Mouse (Mus musculus) heart, embryonic 14.5 days (tissue): ENCODE measurements at regions not wholly inside any gene's neighbourhood (a gene's known extent, or its start where the extent isn't known, plus 50 kb on each side); places are given as distances from the start of the nearest gene placed in this dataset.

Experiments used
- ATAC-seq: fragments of 200-750 bp; cut with Nextera tagmentation; 2 replicates; pipeline ENCODE4 v1.8.0; 2017; ENCODE audit warnings: low read depth, moderate TSS enrichment; ENCODE audit not compliant: insufficient number of reproducible peaks, insufficient read depth, low FRiP score
- H3K27ac ChIP-seq, 2 experiments: fragments of 200-500 bp in 1 of 2; fragments of 300-500 bp in 1 of 2; sonication (generic) in 1 of 2; replicated peaks in 1 of 2; 2 replicates each; pipeline ENCODE4 v1.5.1; 2012 to 2014; ENCODE audit warnings: low read depth in 2 of 2, low read length in 2 of 2, control low read depth in 1 of 2, mild to moderate bottlenecking in 1 of 2, mixed read lengths in 1 of 2; ENCODE audit not compliant: control insufficient read depth in 1 of 2, insufficient read depth in 1 of 2
- H3K27me3 ChIP-seq: fragments of 300-500 bp; sonication (generic); 2 replicates; pipeline ENCODE4 v1.6.1; 2014; ENCODE audit warnings: mild to moderate bottlenecking, low read length, control low read depth; ENCODE audit not compliant: control insufficient read depth, insufficient read depth
- H3K36me3 ChIP-seq: fragments of 300-500 bp; sonication (generic); 2 replicates; pipeline ENCODE4 v1.6.1; 2014; ENCODE audit warnings: mild to moderate bottlenecking, control low read depth, low read length, mixed read lengths; ENCODE audit not compliant: control insufficient read depth, insufficient read depth
- H3K4me1 ChIP-seq, 2 experiments: fragments of 200-500 bp in 1 of 2; fragments of 300-500 bp in 1 of 2; sonication (generic) in 1 of 2; 2 replicates each; pipeline ENCODE4 v1.6.1; 2012 to 2014; ENCODE audit warnings: low read length in 2 of 2, control low read depth in 1 of 2, mixed read lengths in 1 of 2; ENCODE audit not compliant: control insufficient read depth in 2 of 2, insufficient read depth in 2 of 2
- H3K4me2 ChIP-seq: fragments of 300-500 bp; sonication (generic); 2 replicates; pipeline ENCODE4 v1.6.1; 2014; ENCODE audit warnings: mild to moderate bottlenecking, low read length
- H3K4me3 ChIP-seq, 2 experiments: fragments of 200-500 bp in 1 of 2; fragments of 300-500 bp in 1 of 2; sonication (generic) in 1 of 2; 2 replicates each; pipeline ENCODE4 v1.5.1; 2012 to 2014; ENCODE audit warnings: low read length in 2 of 2, mild to moderate bottlenecking in 2 of 2, control low read depth in 1 of 2, low read depth in 1 of 2, moderate library complexity in 1 of 2; ENCODE audit not compliant: control insufficient read depth in 1 of 2, insufficient read depth in 1 of 2
- H3K9ac ChIP-seq: fragments of 300-500 bp; sonication (generic); 2 replicates; pipeline ENCODE4 v1.6.1; 2014; ENCODE audit warnings: mild to moderate bottlenecking, low read length
- H3K9me3 ChIP-seq: fragments of 300-500 bp; sonication (generic); 2 replicates; pipeline ENCODE4 v1.6.1; 2016; ENCODE audit warnings: low read length, control low read depth; ENCODE audit not compliant: control insufficient read depth
- WGBS: fragments of 180-500 bp; shearing (Covaris S2); extraction: QIAGEN DNeasy Blood & Tissue Kit; methylation state at CpG from one replicate; pipeline ENCODE4 v1.1.7; 2014; 5-methylcytosine and 5-hydroxymethylcytosine counted together

DNA sequence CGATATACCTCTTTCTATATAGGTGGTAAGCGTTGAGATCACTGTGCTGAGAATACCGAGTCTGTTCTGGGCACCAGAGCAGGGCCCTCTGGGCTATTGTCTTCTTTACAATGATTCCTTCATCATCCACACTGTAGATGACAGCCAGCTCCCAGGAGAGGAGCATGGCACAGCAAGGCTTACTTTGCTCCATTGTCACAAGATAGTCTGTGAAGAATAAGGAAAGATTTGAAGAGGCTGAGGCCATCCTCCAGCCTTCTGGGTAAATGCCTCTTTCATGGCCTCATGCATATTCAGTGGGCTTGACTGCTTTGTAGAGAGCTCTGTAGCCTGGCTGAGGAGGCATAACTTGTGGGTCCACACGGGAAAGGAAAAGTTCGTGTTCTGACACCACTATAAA, 136.3 kb upstream of the Krr1 start:
- H3K4me1 ChIP-seq: peaks cover 0 to 4% of the 10 kb centered on the region in 2 experiments; a peak in 2 of 4 replicates
- no peaks in the 10 kb centered on the region for H3K27me3 ChIP-seq
- no peak for ATAC-seq
- no peaks in the 10 kb centered on the region for H3K36me3 ChIP-seq
- H3K27ac ChIP-seq: no peak overlapping the region
- no peak overlapping the region for H3K4me3 ChIP-seq
- no peak overlapping the region for H3K9ac ChIP-seq
- H3K4me2 ChIP-seq: no peak overlapping the region
- 70% methylated on average over 5 of the region's 5 CpGs for WGBS
- H3K9me3 ChIP-seq: no peaks in the 10 kb centered on the region

GRCm38 (mm10) chr10:111836802-111837201, 135.7 kb upstream of the Krr1 start:
- no peak overlapping the region for H3K4me2 ChIP-seq
- H3K27me3 ChIP-seq: no peaks in the 10 kb centered on the region
- no peaks in the 10 kb centered on the region for H3K36me3 ChIP-seq
- no peak overlapping the region for H3K4me3 ChIP-seq
- no peaks in the 10 kb centered on the region for H3K9me3 ChIP-seq
- no peak overlapping the region for H3K27ac ChIP-seq
- no peak for ATAC-seq
- no peak overlapping the region for H3K9ac ChIP-seq
- peaks cover 0 to 4% of the 10 kb centered on the region in 2 experiments; a peak in 2 of 4 replicates for H3K4me1 ChIP-seq
- 72% methylated on average over 4 of the region's 4 CpGs for WGBS

DNA sequence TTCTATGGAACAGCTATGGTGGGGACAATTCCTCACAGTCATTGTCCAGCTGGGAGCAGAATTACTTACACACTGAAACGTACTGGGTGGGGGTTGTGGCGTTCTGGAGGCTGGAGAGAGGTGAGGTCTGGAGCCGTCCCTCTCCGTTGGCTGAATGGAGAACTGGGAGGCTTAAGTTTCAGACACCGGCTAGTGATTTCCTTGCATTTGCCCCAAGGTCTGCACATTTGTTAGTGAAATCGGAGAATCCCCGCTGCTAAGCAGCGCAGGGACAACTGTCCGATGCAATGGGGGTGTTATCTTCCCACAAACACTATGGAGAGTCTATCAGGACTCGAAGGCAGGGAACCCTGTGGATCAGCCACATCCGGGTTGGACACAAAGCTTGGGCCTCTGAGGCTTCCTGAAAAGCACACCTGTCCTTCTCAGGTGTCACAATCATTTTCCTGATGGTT, 130.1 kb upstream of the Krr1 start:
- H3K4me2 ChIP-seq: no peak overlapping the region
- H3K9ac ChIP-seq: no peak overlapping the region
- H3K4me1 ChIP-seq: peaks cover 0 to 3% of the 10 kb centered on the region in 2 experiments; a peak in 2 of 4 replicates
- no peaks in the 10 kb centered on the region for H3K9me3 ChIP-seq
- no peak overlapping the region for H3K27ac ChIP-seq
- no peak overlapping the region for H3K4me3 ChIP-seq
- no peaks in the 10 kb centered on the region for H3K27me3 ChIP-seq
- ATAC-seq: no peak
- no peaks in the 10 kb centered on the region for H3K36me3 ChIP-seq
- WGBS: 46% methylated on average over 11 of the region's 11 CpGs

GRCm38 (mm10) chr10:111842896-111843295, 129.6 kb upstream of the Krr1 start:
- ATAC-seq: no peak
- no peaks in the 10 kb centered on the region for H3K9me3 ChIP-seq
- H3K27ac ChIP-seq: no peak overlapping the region
- 65% methylated on average over 7 of the region's 7 CpGs for WGBS
- H3K9ac ChIP-seq: no peak overlapping the region
- no peaks in the 10 kb centered on the region for H3K27me3 ChIP-seq
- no peak overlapping the region for H3K4me3 ChIP-seq
- H3K4me1 ChIP-seq: peaks cover 0 to 3% of the 10 kb centered on the region in 2 experiments; a peak in 2 of 4 replicates
- H3K36me3 ChIP-seq: no peaks in the 10 kb centered on the region
- H3K4me2 ChIP-seq: no peak overlapping the region

DNA sequence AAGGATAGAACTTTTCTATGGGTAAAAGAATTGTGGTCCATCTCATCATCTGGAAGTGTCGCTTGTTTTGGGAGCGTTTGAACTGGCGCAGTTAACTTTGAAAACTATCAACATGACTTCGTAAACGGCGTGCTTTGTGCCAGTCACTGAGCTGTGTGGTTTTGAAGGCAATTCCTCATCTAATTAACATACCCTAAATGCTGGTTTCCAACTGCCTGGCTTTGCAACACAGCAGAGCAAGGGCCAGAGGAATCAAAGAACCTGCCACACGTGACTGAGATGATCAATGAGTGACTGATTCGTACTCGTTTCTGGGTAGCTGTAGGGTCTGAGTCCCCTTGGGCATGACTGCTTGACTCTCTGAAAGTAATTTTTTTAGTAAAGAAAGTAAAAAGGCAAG, 129.2 kb upstream of the Krr1 start:
- Histone ChIP-seq H3K27me3 (no peaks in the 10 kb centered on the region), H3K4me3 (no peak overlapping the region), H3K4me2 (no peak overlapping the region), H3K9ac (no peak overlapping the region), H3K4me1 (peaks cover 0 to 3% of the 10 kb centered on the region in 2 experiments; a peak in 2 of 4 replicates), H3K27ac (no peak overlapping the region), H3K36me3 (no peaks in the 10 kb centered on the region), H3K9me3 (no peaks in the 10 kb centered on the region)
- ATAC-seq: no peak
- 85% methylated on average over 9 of the region's 9 CpGs for WGBS

GRCm38 (mm10) chr10:111844144-111844543, 128.3 kb upstream of the Krr1 start:
- WGBS: 93% methylated on average over 10 of the region's 10 CpGs
- peaks cover 0 to 3% of the 10 kb centered on the region in 2 experiments; a peak in 2 of 4 replicates for H3K4me1 ChIP-seq
- no peaks in the 10 kb centered on the region for H3K9me3 ChIP-seq
- no peak overlapping the region for H3K27ac ChIP-seq
- H3K27me3 ChIP-seq: no peaks in the 10 kb centered on the region
- no peak overlapping the region for H3K4me3 ChIP-seq
- H3K4me2 ChIP-seq: no peak overlapping the region
- no peak for ATAC-seq
- H3K36me3 ChIP-seq: no peaks in the 10 kb centered on the region
- no peak overlapping the region for H3K9ac ChIP-seq

DNA sequence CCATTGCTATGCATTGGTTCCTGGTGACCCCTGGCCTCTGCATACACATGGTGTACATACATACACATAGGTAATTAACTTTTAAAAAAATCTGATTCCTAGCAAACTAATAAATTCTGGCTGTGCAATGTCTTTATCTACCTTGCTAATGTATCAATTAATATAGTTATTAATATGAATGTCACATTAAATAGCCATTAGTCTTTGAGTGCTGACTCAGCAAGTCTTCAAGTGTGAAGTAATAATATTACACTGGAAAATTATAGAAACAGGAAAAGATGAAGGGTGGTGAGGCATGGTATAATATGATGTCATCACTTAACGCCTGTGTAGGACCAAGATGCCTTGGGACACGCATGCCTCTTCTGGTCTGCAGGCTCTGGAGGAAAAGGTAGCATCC, 126.5 kb upstream of the Krr1 start:
- Histone ChIP-seq H3K4me1 (peaks cover 0 to 3% of the 10 kb centered on the region in 2 experiments; a peak in 2 of 4 replicates), H3K4me2 (no peak overlapping the region), H3K27ac (no peak overlapping the region), H3K4me3 (no peak overlapping the region), H3K36me3 (no peaks in the 10 kb centered on the region), H3K9me3 (no peaks in the 10 kb centered on the region), H3K27me3 (no peaks in the 10 kb centered on the region), H3K9ac (no peak overlapping the region)
- 98% methylated on average over 2 of the region's 2 CpGs for WGBS
- no peak for ATAC-seq

DNA sequence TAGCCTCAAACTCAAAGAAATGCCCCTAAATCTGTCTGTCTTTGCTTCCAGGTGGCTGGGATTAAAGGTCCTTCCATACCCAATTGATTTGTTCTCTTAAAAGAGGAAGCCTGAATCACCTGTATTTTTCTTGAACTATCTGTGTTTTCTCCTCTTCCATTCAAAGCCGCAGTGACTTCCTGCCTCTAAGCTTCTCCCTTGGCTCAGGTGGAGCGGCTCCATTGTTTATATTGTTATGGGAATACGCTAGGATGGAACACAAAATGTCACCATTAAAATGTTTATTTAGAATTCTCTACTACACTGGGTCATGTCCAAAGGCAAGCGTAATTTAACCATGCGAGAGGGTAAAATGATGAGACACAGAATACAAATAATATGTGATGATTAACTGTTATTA, 118.2 kb upstream of the Krr1 start:
- ATAC-seq: no peak
- WGBS: 91% methylated on average over 5 of the region's 5 CpGs

More for the DNA sequence above, 118.2 kb upstream of the Krr1 start:
- Histone ChIP-seq H3K9me3 (no peaks in the 10 kb centered on the region), H3K4me2 (no peak overlapping the region), H3K9ac (no peak overlapping the region), H3K27me3 (no peaks in the 10 kb centered on the region), H3K27ac (no peak overlapping the region), H3K36me3 (no peaks in the 10 kb centered on the region), H3K4me1 (no peaks in the 10 kb centered on the region), H3K4me3 (no peak overlapping the region)
